Mouse (Mus musculus) limb, embryonic 10.5 days (tissue): Measurements from ENCODE around the gene Zrsr1. TPM values are rescaled to one million over a fixed set of nuclear protein-coding genes. Genes with fewer than 3 reads are reported as not detected.

Experiments used
- DNase-seq: peaks from one replicate; pipeline ENCODE4 v3.0.0-alpha.2; 2017; ENCODE audit warnings: low spot score
- H3K27ac ChIP-seq: fragments of 300-500 bp; sonication (generic); 2 replicates; pipeline ENCODE4 v1.5.1; 2016; ENCODE audit warnings: mild to moderate bottlenecking
- H3K27me3 ChIP-seq: fragments of 300-500 bp; sonication (generic); 2 replicates; pipeline ENCODE4 v1.6.1; 2016; ENCODE audit warnings: low read depth, mild to moderate bottlenecking; ENCODE audit not compliant: poor library complexity, severe bottlenecking
- H3K36me3 ChIP-seq: fragments of 300-500 bp; sonication (generic); 2 replicates; pipeline ENCODE4 v1.6.1; 2016; ENCODE audit warnings: mild to moderate bottlenecking, moderate library complexity
- H3K4me1 ChIP-seq: fragments of 300-500 bp; sonication (generic); 2 replicates; pipeline ENCODE4 v1.6.1; 2016
- H3K4me3 ChIP-seq: fragments of 300-500 bp; sonication (generic); 2 replicates; pipeline ENCODE4 v1.5.1; 2016; ENCODE audit warnings: mild to moderate bottlenecking, moderate library complexity
- H3K9me3 ChIP-seq: fragments of 300-500 bp; sonication (generic); replicated peaks from 2 replicates; pipeline ENCODE4 v1.6.1; 2016; ENCODE audit warnings: mild to moderate bottlenecking
- WGBS: fragments of 180-500 bp; shearing (Covaris S2); methylation state at CpG from one replicate; pipeline ENCODE4 v1.1.7; 2016; 5-methylcytosine and 5-hydroxymethylcytosine counted together
- polyA plus RNA-seq: library from polyadenylated mRNA; unstranded; fragments of >200 nt; fragmentation: Nextera tagmentation; extraction: Ambion mirVana; gene quantifications from 2 replicates; pipeline ENCODE4 v1.2.1, GENCODE M21; 2016

The Zrsr1 gene
- polyA plus RNA-seq, 1 experiment from 2014 or later = 2.4 TPM

GRCm38 (mm10) chr11:23023155-23023554 lies 51.4 kb downstream of the Zrsr1 start:
- no peaks in the 10 kb centered on the region for H3K27me3 ChIP-seq
- H3K36me3 ChIP-seq = no peaks in the 10 kb centered on the region
- no peak overlapping the region for H3K27ac ChIP-seq
- WGBS = 96% methylated on average over 2 of the region's 2 CpGs
- no peak overlapping the region for H3K4me3 ChIP-seq
- H3K4me1 ChIP-seq = peaks cover 5% of the 10 kb centered on the region; the same call in 1 of the 2 replicates
- DNase-seq = no peak
- no peaks in the 10 kb centered on the region for H3K9me3 ChIP-seq

- no peak overlapping the region for H3K27ac ChIP-seq
- no peaks in the 10 kb centered on the region for H3K9me3 ChIP-seq
- H3K4me3 ChIP-seq = no peak overlapping the region
- H3K27me3 ChIP-seq = no peaks in the 10 kb centered on the region
- 91% methylated on average over 3 of the region's 3 CpGs for WGBS
- peaks cover 5% of the 10 kb centered on the region; the same call in 1 of the 2 replicates for H3K4me1 ChIP-seq
- H3K36me3 ChIP-seq = no peaks in the 10 kb centered on the region
- DNase-seq = no peak
Observed at GRCm38 (mm10) chr11:23024169-23024568, 52.4 kb downstream of the Zrsr1 start.

Other genes with a start within 250 kb of the Zrsr1 start
- gene B3gnt2, start 111.0 kb upstream of the Zrsr1 start, polyA plus RNA-seq = 1.9 and 3.4 TPM in 2 replicates
- 4.1 and 5.2 TPM in 2 replicates for gene Gm28048, start 10.1 kb downstream of the Zrsr1 start, polyA plus RNA-seq
- 376 and 399 TPM in 2 replicates for gene Commd1, start 10.4 kb downstream of the Zrsr1 start, polyA plus RNA-seq
- gene Cct4, start 18.5 kb downstream of the Zrsr1 start, polyA plus RNA-seq = 402 and 453 TPM in 2 replicates
- 0.78 and 1.6 TPM in 2 replicates for gene Fam161a, start 35.5 kb downstream of the Zrsr1 start, polyA plus RNA-seq